Comparison of ENCODE assay signal across 16 mouse cellular contexts in genomic region chr4:139555235-139555634, GRCm38 (mm10). TPM values are rescaled to one million over a fixed set of nuclear protein-coding genes. Genes with fewer than 3 reads are reported as not detected.
"Had no signal": no experiment of that assay in that cellular context is flagged by ENCODE, and none has a peak within 500 bp of the region (broad histone marks: within the 10 kb centered on the region; RNA-seq: fewer than 3 reads in every experiment).

No protein-coding gene starts in this region.

- ATAC-seq: midbrain, embryonic 13.5 days; midbrain, embryonic 16.5 days had no signal

- H3K9me3 ChIP-seq: midbrain, embryonic 13.5 days; neural tube, embryonic 13.5 days; neural tube, embryonic 15.5 days; stomach, embryonic 15.5 days had no signal

- H3K9ac ChIP-seq: liver, embryonic 14.5 days; lung, embryonic 14.5 days; midbrain, embryonic 13.5 days; neural tube, embryonic 13.5 days; neural tube, embryonic 15.5 days; stomach, embryonic 15.5 days had no signal

- H3K4me1 ChIP-seq: midbrain, embryonic 10.5 days; midbrain, embryonic 13.5 days; neural tube, embryonic 13.5 days; neural tube, embryonic 15.5 days; stomach, embryonic 15.5 days had no signal

- H3K36me3 ChIP-seq: midbrain, embryonic 10.5 days; midbrain, embryonic 13.5 days; neural tube, embryonic 13.5 days; neural tube, embryonic 15.5 days; stomach, embryonic 15.5 days had no signal

- H3K27ac ChIP-seq: liver, embryonic 14.5 days; midbrain, embryonic 10.5 days; midbrain, embryonic 13.5 days; neural tube, embryonic 13.5 days; neural tube, embryonic 15.5 days; stomach, embryonic 15.5 days; stomach, postnatal 0 days had no signal

- H3K27me3 ChIP-seq: midbrain, embryonic 13.5 days; neural tube, embryonic 13.5 days; neural tube, embryonic 15.5 days; stomach, embryonic 15.5 days had no signal

- H3K4me2 ChIP-seq: midbrain, embryonic 13.5 days; neural tube, embryonic 13.5 days had no signal

- DNase-seq: lung, adult 18-20 months; right cerebral cortex, adult 18-20 months; thymus, adult 2 months; thymus, postnatal 25 days had no signal

- H3K4me3 ChIP-seq: midbrain, embryonic 10.5 days; midbrain, embryonic 13.5 days; myocyte; neural tube, embryonic 13.5 days; neural tube, embryonic 15.5 days; stomach, embryonic 15.5 days had no signal

RNA-seq across cellular contexts. Expression of gene Gm21969, which starts 47.8 kb away (rescaled TPM):
- polyA plus RNA-seq: liver, embryonic 14.5 days; lung, embryonic 14.5 days; midbrain, embryonic 10.5 days; midbrain, embryonic 13.5 days; midbrain, embryonic 16.5 days; neural tube, embryonic 11.5 days; neural tube, embryonic 13.5 days; neural tube, embryonic 15.5 days; stomach, embryonic 15.5 days; stomach, postnatal 0 days; testis, adult 2 months; thymus, adult 2 months had no signal
